Mouse (Mus musculus) ES-Bruce4 (cell line): ENCODE data around the gene Cd109. TPM values are rescaled to one million over a fixed set of nuclear protein-coding genes. Genes with fewer than 3 reads are reported as not detected.
A peak's percentile ranks its signal among the peaks of the same experiment; 100 is the strongest.

Source experiments
- H3K27ac ChIP-seq: 2 replicates; pipeline ENCODE4 v1.5.1; 2012; ENCODE audit warnings: low read length, inconsistent platforms; ENCODE audit not compliant: insufficient read depth
- H3K27me3 ChIP-seq: 2 replicates; pipeline ENCODE4 v1.6.1; 2012; ENCODE audit warnings: mild to moderate bottlenecking, low read length, inconsistent platforms; ENCODE audit not compliant: control insufficient read depth, poor library complexity, insufficient read depth, severe bottlenecking
- H3K36me3 ChIP-seq: 2 replicates; pipeline ENCODE4 v1.6.1; 2012; ENCODE audit warnings: inconsistent platforms, mild to moderate bottlenecking, low read length, moderate library complexity; ENCODE audit not compliant: control insufficient read depth, poor library complexity, insufficient read depth, severe bottlenecking
- H3K4me1 ChIP-seq: one replicate; pipeline ENCODE4 v1.8.1; 2011; ENCODE audit warnings: low read length; ENCODE audit not compliant: control insufficient read depth, insufficient read depth
- H3K4me3 ChIP-seq: 2 replicates; pipeline ENCODE4 v1.5.1; 2011; ENCODE audit warnings: low read depth, mild to moderate bottlenecking, low read length
- H3K9ac ChIP-seq: 2 replicates; pipeline ENCODE4 v1.6.1; 2012; ENCODE audit warnings: low read depth, mild to moderate bottlenecking, inconsistent platforms; ENCODE audit not compliant: poor library complexity, severe bottlenecking
- H3K9me3 ChIP-seq: replicated peaks from 2 replicates; pipeline ENCODE4 v1.6.1; 2012; ENCODE audit warnings: mild to moderate bottlenecking, low read length, inconsistent platforms; ENCODE audit not compliant: control insufficient read depth, poor library complexity, insufficient read depth, severe bottlenecking
- CTCF ChIP-seq: IDR thresholded peaks from one replicate; pipeline ENCODE4 v1.8.1; 2011; ENCODE audit warnings: low read depth, low read length
- EP300 ChIP-seq: IDR thresholded peaks from 2 replicates; pipeline ENCODE4 v1.6.1; 2011; ENCODE audit warnings: low read depth, low read length; ENCODE audit not compliant: insufficient read depth
- POLR2A ChIP-seq: IDR thresholded peaks from one replicate; pipeline ENCODE4 v1.8.1; 2011; ENCODE audit warnings: low read length; ENCODE audit not compliant: insufficient read depth
- polyA plus RNA-seq: library from polyadenylated mRNA; stranded (reverse); fragments of >200 nt; gene quantifications from 2 replicates; pipeline ENCODE4 v1.2.4, GENCODE M21; 2011; ENCODE audit warnings: low read depth; ENCODE audit not compliant: missing spikeins, insufficient read depth, insufficient read length

The Cd109 gene
- 5.7 and 5.8 TPM in 2 replicates for polyA plus RNA-seq

GRCm38 (mm10) chr9:78615401-78616021 is at the start of gene Cd109:
TSS of gene Cd109 (plus strand) at chr9:78615546.
- TF ChIP-seq POLR2A (no peak), EP300 (no peak), CTCF (no peak)
- Histone ChIP-seq H3K27ac (no peak within 1 kb of the TSS), H3K4me3 (peak within 1 kb of the TSS; percentile 55), H3K9ac (peak within 1 kb of the TSS; percentile 34; the same call in 1 of the 2 replicates), H3K27me3 (peaks cover 7% of the 10 kb centered on the region; the same call in 1 of the 2 replicates), H3K9me3 (no peaks in the 10 kb centered on the region), H3K36me3 (no peaks in the 10 kb centered on the region), H3K4me1 (no peaks in the 10 kb centered on the region)

GRCm38 (mm10) chr9:78569934-78570333 is 45.4 kb upstream of the Cd109 start:
- H3K9me3 ChIP-seq, result peaks cover 3% of the 10 kb centered on the region
- no peak for TF ChIP-seq POLR2A
- TF ChIP-seq EP300, result no peak
- no peak for TF ChIP-seq CTCF

GRCm38 (mm10) chr9:78576466-78576865 is 38.9 kb upstream of the Cd109 start:
- H3K9me3 ChIP-seq, result no peaks in the 10 kb centered on the region
- H3K36me3 ChIP-seq, result no peaks in the 10 kb centered on the region
- TF ChIP-seq EP300 (no peak), CTCF (no peak), POLR2A (no peak)

More at GRCm38 (mm10) chr9:78569934-78570333, 45.4 kb upstream of the Cd109 start:
- Histone ChIP-seq H3K36me3 (no peaks in the 10 kb centered on the region), H3K27me3 (no peaks in the 10 kb centered on the region), H3K4me3 (no peak overlapping the region), H3K9ac (no peak overlapping the region), H3K4me1 (no peaks in the 10 kb centered on the region), H3K27ac (no peak overlapping the region)

GRCm38 (mm10) chr9:78578824-78579223 is 36.5 kb upstream of the Cd109 start:
- Histone ChIP-seq H3K9ac (no peak overlapping the region), H3K27me3 (no peaks in the 10 kb centered on the region), H3K9me3 (no peaks in the 10 kb centered on the region), H3K36me3 (no peaks in the 10 kb centered on the region), H3K4me3 (no peak overlapping the region), H3K27ac (no peak overlapping the region), H3K4me1 (no peaks in the 10 kb centered on the region)
- TF ChIP-seq EP300 (no peak), POLR2A (no peak), CTCF (no peak)

More at GRCm38 (mm10) chr9:78576466-78576865, 38.9 kb upstream of the Cd109 start:
- Histone ChIP-seq H3K27ac (no peak overlapping the region), H3K27me3 (no peaks in the 10 kb centered on the region), H3K9ac (no peak overlapping the region), H3K4me3 (no peak overlapping the region), H3K4me1 (no peaks in the 10 kb centered on the region)

GRCm38 (mm10) chr9:78579644-78580396 is 35.5 kb upstream of the Cd109 start:
- H3K4me3 ChIP-seq, result no peak overlapping the region
- no peak for TF ChIP-seq CTCF
- H3K9ac ChIP-seq, result no peak overlapping the region
- H3K36me3 ChIP-seq, result no peaks in the 10 kb centered on the region
- H3K27ac ChIP-seq, result no peak overlapping the region
- H3K27me3 ChIP-seq, result no peaks in the 10 kb centered on the region
- no peaks in the 10 kb centered on the region for H3K4me1 ChIP-seq
- H3K9me3 ChIP-seq, result no peaks in the 10 kb centered on the region
